Mouse (Mus musculus): ENCODE results near the gene Pdha2. TPM values are rescaled to one million over a fixed set of nuclear protein-coding genes. Genes with fewer than 3 reads are reported as not detected.

Pdha2 gene
- total RNA-seq (2021) (not detected), polyA plus RNA-seq (2012; rRNA removed) (not detected in 2 replicates)
- long read RNA-seq, result 0 reads

DNA sequence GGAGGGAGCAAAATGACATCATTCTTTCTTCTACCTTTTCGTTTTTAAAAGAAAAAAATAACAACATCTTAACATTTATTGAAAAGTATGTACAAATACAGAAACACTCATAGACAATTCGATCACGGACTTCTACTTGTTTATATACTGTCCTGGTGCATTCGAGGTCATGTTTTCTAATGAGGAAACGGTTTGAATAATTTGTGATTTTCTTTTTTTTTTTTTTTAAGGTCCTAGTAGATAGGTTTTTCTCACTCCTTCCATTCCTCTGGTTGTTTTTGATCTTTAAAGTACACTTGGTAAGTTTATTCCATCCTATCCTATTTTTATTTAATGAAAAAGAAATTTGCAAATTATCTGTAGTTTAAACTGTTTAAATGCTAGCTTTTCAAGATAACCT, at the start of gene Pdha2:
TSS of gene Pdha2 (minus strand) at position 101 of the 400 bp plus-strand sequence.
- H3K27ac ChIP-seq, result no peak within 1 kb of the TSS
- 80% methylated on average over 5 of the region's 5 CpGs for WGBS
- H3K36me3 ChIP-seq (ENCODE audit: control insufficient read depth, insufficient read depth, low read length), result no peaks in the 10 kb centered on the region
- no peak for DNase-seq
- H3K4me1 ChIP-seq (ENCODE audit: control insufficient read depth, insufficient read depth, low read length), result no peaks in the 10 kb centered on the region
- no peaks in the 10 kb centered on the region for H3K27me3 ChIP-seq (ENCODE audit: control insufficient read depth, insufficient read depth, low read length)
- intact Hi-C loops (cut with DNase I), result no loop called here
- no peak within 1 kb of the TSS for H3K4me3 ChIP-seq
- TF ChIP-seq POLR2A (IDR thresholded peaks at IDR 0.05; ENCODE audit: insufficient read depth, low read depth, low read length) (no peak), EP300 (IDR thresholded peaks at IDR 0.05; ENCODE audit: insufficient read depth, low read depth, low read length) (no peak), CTCF (IDR thresholded peaks at IDR 0.05) (no peak)
- no peak within 1 kb of the TSS for H3K9ac ChIP-seq (ENCODE audit: low read depth, low read length)
- H3K79me2 ChIP-seq (replicated peaks; ENCODE audit: control insufficient read depth, insufficient read depth, low read length), result no peaks in the 10 kb centered on the region

DNA sequence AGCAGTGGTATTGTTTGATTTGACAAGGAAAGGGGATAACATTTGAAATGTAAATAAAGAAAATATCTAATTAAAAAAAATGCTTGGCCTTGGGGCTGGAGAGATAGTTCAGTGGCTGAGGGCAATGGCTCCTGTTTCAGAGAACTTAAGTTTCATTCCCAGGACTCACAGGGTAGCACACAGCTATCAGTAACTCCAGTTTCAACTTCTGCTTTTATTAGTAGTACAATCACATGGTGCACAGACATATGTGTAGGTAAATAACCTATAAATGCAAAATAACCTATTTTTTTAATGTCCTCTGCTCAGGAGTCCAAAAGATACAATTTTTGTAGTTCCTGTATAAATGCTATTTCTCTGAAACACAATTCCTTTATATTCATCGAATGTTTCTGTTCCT, 48.4 kb upstream of the Pdha2 start:
- Histone ChIP-seq H3K36me3 (ENCODE audit: control insufficient read depth, insufficient read depth, low read length) (no peaks in the 10 kb centered on the region), H3K4me3 (no peak overlapping the region), H3K4me1 (ENCODE audit: control insufficient read depth, insufficient read depth, low read length) (no peaks in the 10 kb centered on the region), H3K27me3 (ENCODE audit: control insufficient read depth, insufficient read depth, low read length) (no peaks in the 10 kb centered on the region), H3K9ac (ENCODE audit: low read depth, low read length) (no peak overlapping the region), H3K27ac (no peak overlapping the region), H3K79me2 (replicated peaks; ENCODE audit: control insufficient read depth, insufficient read depth, low read length) (no peaks in the 10 kb centered on the region)
- TF ChIP-seq CTCF (IDR thresholded peaks at IDR 0.05), result no peak
- no peak for TF ChIP-seq POLR2A (IDR thresholded peaks at IDR 0.05; ENCODE audit: insufficient read depth, low read depth, low read length)
- TF ChIP-seq EP300 (IDR thresholded peaks at IDR 0.05; ENCODE audit: insufficient read depth, low read depth, low read length), result no peak
- WGBS, result 83% methylated on average over 1 of the region's 1 CpGs
- no peak for DNase-seq
- intact Hi-C loops (cut with DNase I), result no loop called here

DNA sequence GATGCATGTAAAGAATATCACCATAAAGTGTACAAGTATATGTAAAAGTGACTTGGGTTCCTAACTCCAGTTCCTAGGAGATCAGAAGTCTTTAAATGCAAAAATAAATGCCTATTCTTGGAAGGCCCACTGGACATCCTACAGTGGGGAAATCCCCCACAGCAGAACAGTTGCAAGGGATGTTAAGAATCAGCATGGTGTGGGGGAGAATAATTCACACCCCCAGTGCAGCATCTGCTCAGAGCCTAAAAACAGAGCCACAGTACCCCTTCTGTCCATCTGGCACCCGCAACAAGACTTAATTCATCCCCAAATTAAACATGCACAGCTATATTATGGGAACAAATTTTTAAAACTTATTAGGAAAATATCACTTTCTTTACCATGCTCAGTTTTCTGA, 39.3 kb upstream of the Pdha2 start:
- no peaks in the 10 kb centered on the region for H3K79me2 ChIP-seq (replicated peaks; ENCODE audit: control insufficient read depth, insufficient read depth, low read length)
- no peaks in the 10 kb centered on the region for H3K4me1 ChIP-seq (ENCODE audit: control insufficient read depth, insufficient read depth, low read length)
- H3K27me3 ChIP-seq (ENCODE audit: control insufficient read depth, insufficient read depth, low read length), result no peaks in the 10 kb centered on the region
- no peak overlapping the region for H3K9ac ChIP-seq (ENCODE audit: low read depth, low read length)
- no peak overlapping the region for H3K4me3 ChIP-seq
- TF ChIP-seq EP300 (IDR thresholded peaks at IDR 0.05; ENCODE audit: insufficient read depth, low read depth, low read length) (no peak), CTCF (IDR thresholded peaks at IDR 0.05) (no peak)
- WGBS, result 72% methylated on average over 1 of the region's 1 CpGs
- intact Hi-C loops (cut with DNase I), result no loop called here
- H3K27ac ChIP-seq, result no peak overlapping the region
- no peak for DNase-seq
- no peaks in the 10 kb centered on the region for H3K36me3 ChIP-seq (ENCODE audit: control insufficient read depth, insufficient read depth, low read length)

DNA sequence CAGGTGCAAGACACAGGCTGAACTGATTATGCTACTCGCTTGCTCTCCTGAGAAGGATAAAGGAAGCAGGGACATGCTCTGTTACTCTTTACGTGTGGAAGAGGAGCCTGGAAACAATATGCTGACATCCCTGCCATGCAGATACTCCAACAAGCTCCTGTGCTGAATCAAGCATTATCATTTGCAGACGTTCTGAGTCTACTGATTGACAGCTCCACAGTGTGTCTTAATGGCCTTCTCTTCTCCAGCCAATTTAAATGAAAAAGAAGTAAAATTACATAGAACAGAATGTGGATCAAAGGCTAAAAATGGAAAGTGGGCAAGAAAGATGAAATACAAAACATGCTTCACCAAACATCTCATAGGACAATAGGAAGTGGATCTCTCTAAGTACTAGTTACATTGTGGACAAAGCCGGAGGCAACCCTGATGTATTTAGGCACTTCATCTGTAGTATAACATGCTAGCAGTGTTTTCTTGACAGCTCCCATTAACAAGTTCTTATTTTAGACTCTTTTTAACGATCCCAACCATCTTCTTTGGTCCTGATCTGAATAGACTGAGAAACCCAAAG, 32.7 kb upstream of the Pdha2 start:
- no peak for DNase-seq
- no peaks in the 10 kb centered on the region for H3K4me1 ChIP-seq (ENCODE audit: control insufficient read depth, insufficient read depth, low read length)
- no peaks in the 10 kb centered on the region for H3K36me3 ChIP-seq (ENCODE audit: control insufficient read depth, insufficient read depth, low read length)
- no peak overlapping the region for H3K27ac ChIP-seq
- 52% methylated on average over 5 of the region's 5 CpGs for WGBS
- H3K4me3 ChIP-seq, result no peak overlapping the region
- TF ChIP-seq CTCF (IDR thresholded peaks at IDR 0.05), result no peak
- no peak for TF ChIP-seq EP300 (IDR thresholded peaks at IDR 0.05; ENCODE audit: insufficient read depth, low read depth, low read length)
- no peak for TF ChIP-seq POLR2A (IDR thresholded peaks at IDR 0.05; ENCODE audit: insufficient read depth, low read depth, low read length)
- intact Hi-C loops (cut with DNase I), result no loop called here
- H3K9ac ChIP-seq (ENCODE audit: low read depth, low read length), result no peak overlapping the region
- H3K79me2 ChIP-seq (replicated peaks; ENCODE audit: control insufficient read depth, insufficient read depth, low read length), result no peaks in the 10 kb centered on the region
- H3K27me3 ChIP-seq (ENCODE audit: control insufficient read depth, insufficient read depth, low read length), result no peaks in the 10 kb centered on the region

DNA sequence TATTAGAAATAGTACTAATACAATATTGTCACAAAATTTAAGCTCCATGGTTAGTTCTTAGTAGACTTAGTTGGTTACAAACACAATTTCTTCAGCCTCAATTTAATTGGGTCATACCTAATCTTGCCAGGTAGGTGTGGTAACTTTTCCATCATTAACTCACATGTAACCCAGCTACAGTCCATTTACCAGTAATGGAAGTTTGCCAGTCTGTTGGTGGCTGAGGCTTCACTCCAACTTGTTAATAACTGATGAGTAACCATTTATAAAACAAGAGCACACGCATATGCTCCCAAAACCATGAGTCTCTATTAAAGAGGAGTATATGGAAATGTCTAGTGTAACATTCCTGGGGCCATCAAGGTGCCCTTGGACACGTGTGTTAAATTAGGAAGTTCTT, 25.9 kb upstream of the Pdha2 start:
- no peak overlapping the region for H3K9ac ChIP-seq (ENCODE audit: low read depth, low read length)
- DNase-seq, result no peak

DNA sequence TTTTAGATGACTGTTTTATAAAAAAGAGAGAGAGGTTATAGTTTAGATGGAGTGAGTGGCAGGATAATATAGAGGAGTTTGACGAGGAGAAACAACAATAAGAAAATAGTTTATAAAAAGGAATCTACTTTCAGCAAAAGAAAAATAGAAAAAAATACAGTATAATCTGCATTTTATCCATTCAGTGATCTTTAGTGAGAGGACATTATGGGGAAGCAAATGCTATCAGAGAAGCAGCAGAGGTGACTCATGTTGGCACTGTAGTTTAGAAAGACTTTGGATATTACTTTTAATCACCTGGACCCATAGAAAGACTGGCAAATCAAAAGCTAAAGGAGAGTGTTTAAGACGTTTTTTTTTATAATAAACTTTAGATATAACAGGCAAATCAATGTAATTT, 17.0 kb upstream of the Pdha2 start:
- 40% methylated on average over 2 of the region's 2 CpGs for WGBS
- intact Hi-C loops (cut with DNase I), result no loop called here
- Histone ChIP-seq H3K36me3 (ENCODE audit: control insufficient read depth, insufficient read depth, low read length) (no peaks in the 10 kb centered on the region), H3K9ac (ENCODE audit: low read depth, low read length) (no peak overlapping the region), H3K27me3 (ENCODE audit: control insufficient read depth, insufficient read depth, low read length) (no peaks in the 10 kb centered on the region), H3K79me2 (replicated peaks; ENCODE audit: control insufficient read depth, insufficient read depth, low read length) (no peaks in the 10 kb centered on the region), H3K4me1 (ENCODE audit: control insufficient read depth, insufficient read depth, low read length) (no peaks in the 10 kb centered on the region), H3K4me3 (no peak overlapping the region), H3K27ac (no peak overlapping the region)
- no peak for DNase-seq
- TF ChIP-seq CTCF (IDR thresholded peaks at IDR 0.05) (no peak), POLR2A (IDR thresholded peaks at IDR 0.05; ENCODE audit: insufficient read depth, low read depth, low read length) (no peak), EP300 (IDR thresholded peaks at IDR 0.05; ENCODE audit: insufficient read depth, low read depth, low read length) (no peak)

More for the DNA sequence above, 25.9 kb upstream of the Pdha2 start:
- TF ChIP-seq EP300 (IDR thresholded peaks at IDR 0.05; ENCODE audit: insufficient read depth, low read depth, low read length) (no peak), CTCF (IDR thresholded peaks at IDR 0.05) (no peak)
- Histone ChIP-seq H3K4me3 (no peak overlapping the region), H3K27ac (no peak overlapping the region), H3K79me2 (replicated peaks; ENCODE audit: control insufficient read depth, insufficient read depth, low read length) (no peaks in the 10 kb centered on the region), H3K36me3 (ENCODE audit: control insufficient read depth, insufficient read depth, low read length) (no peaks in the 10 kb centered on the region), H3K27me3 (ENCODE audit: control insufficient read depth, insufficient read depth, low read length) (no peaks in the 10 kb centered on the region), H3K4me1 (ENCODE audit: control insufficient read depth, insufficient read depth, low read length) (no peaks in the 10 kb centered on the region)
- intact Hi-C loops (cut with DNase I), result no loop called here
- WGBS, result 60% methylated on average over 2 of the region's 2 CpGs

Data from heart, adult 2 months (tissue).